Mouse (Mus musculus) intestine, postnatal 0 days (tissue): ENCODE data around the gene Ttn. TPM values are rescaled to one million over a fixed set of nuclear protein-coding genes. Genes with fewer than 3 reads are reported as not detected.

Experiments used
- ATAC-seq: fragments of 200-750 bp; cut with Nextera tagmentation; 2 replicates; pipeline ENCODE4 v1.8.0; 2017; ENCODE audit warnings: mild to moderate bottlenecking, moderate TSS enrichment, moderate library complexity
- H3K27ac ChIP-seq: fragments of 300-500 bp; sonication (generic); 2 replicates; pipeline ENCODE4 v1.5.1; 2014; ENCODE audit warnings: mild to moderate bottlenecking, low read depth, low read length, moderate library complexity
- H3K27me3 ChIP-seq: fragments of 300-500 bp; sonication (generic); replicated peaks from 2 replicates; pipeline ENCODE4 v1.6.1; 2014; ENCODE audit warnings: low read length, mixed read lengths; ENCODE audit not compliant: control insufficient read depth, insufficient read depth
- H3K36me3 ChIP-seq: fragments of 300-500 bp; sonication (generic); 2 replicates; pipeline ENCODE4 v1.6.1; 2014; ENCODE audit warnings: mild to moderate bottlenecking, moderate library complexity; ENCODE audit not compliant: control insufficient read depth, insufficient read depth
- H3K4me1 ChIP-seq: fragments of 300-500 bp; sonication (generic); replicated peaks from 2 replicates; pipeline ENCODE4 v1.6.1; 2014; ENCODE audit warnings: antibody characterized with exemption, low read length, mixed read lengths; ENCODE audit not compliant: control insufficient read depth, insufficient read depth
- H3K4me2 ChIP-seq: fragments of 300-500 bp; sonication (generic); replicated peaks from 2 replicates; pipeline ENCODE4 v1.6.1; 2014; ENCODE audit warnings: low read depth, mild to moderate bottlenecking, moderate library complexity
- H3K4me3 ChIP-seq: fragments of 300-500 bp; sonication (generic); 2 replicates; pipeline ENCODE4 v1.5.1; 2014; ENCODE audit warnings: low read depth, low read length
- H3K9ac ChIP-seq: fragments of 300-500 bp; sonication (generic); 2 replicates; pipeline ENCODE4 v1.6.1; 2014; ENCODE audit warnings: mild to moderate bottlenecking, low read depth, low read length
- H3K9me3 ChIP-seq: fragments of 300-500 bp; sonication (generic); 2 replicates; pipeline ENCODE4 v1.6.1; 2016; ENCODE audit warnings: mixed run types; ENCODE audit not compliant: control insufficient read depth
- CTCF ChIP-seq: sonication (generic); IDR thresholded peaks from 2 replicates; pipeline ENCODE4 v1.5.1; 2016; ENCODE audit warnings: low read depth, mild to moderate bottlenecking, control low read depth, antibody characterized with exemption, moderate library complexity
- WGBS: fragments of 180-500 bp; shearing (Covaris S2); extraction: QIAGEN DNeasy Blood & Tissue Kit; methylation state at CpG from one replicate; pipeline ENCODE4 v1.1.7; 2014; 5-methylcytosine and 5-hydroxymethylcytosine counted together
- polyA plus RNA-seq: library from polyadenylated mRNA; unstranded; fragments of >200 nt; fragmentation: Nextera tagmentation; extraction: Ambion mirVana; gene quantifications from 2 replicates; pipeline ENCODE4 v1.2.1, GENCODE M21; 2015

Ttn gene
- polyA plus RNA-seq, 1 experiment from 2014 or later = 0.01 TPM

DNA sequence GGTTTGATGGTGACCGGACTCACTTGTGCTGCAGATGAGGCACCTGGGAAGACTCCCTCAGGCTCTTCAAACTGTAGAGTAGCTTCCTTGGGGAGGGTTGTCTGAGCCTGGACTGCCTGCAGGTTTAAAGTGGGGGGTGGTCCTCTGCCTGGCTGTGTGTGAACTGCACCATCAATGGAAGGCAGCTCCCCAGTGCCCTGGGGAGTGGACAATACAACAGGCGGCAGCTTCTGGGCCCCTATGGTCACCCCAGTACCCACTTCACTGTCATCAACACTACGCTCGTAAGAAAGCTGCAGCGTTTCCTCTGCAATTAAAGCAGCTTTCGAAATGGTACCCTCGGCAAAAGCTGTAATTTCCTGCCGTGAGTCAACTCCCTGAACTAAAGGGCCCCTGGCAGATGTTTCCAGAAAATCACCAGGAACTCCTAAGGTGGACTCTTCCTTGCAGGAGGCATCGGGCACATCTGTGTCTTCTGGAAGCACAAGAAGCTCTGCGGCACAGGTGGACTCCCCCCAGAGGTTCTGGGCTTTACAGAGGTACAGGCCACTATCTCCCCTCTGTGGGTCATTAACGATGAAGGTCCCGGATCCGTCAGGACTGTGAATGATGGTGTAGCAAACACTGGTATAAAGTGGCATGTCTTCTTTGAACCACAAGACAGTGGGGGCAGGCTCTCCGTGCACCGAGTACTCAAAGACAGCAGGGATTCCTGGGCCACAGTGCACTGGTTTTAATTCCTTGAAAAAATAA lies 73.5 kb downstream of the Ttn start:
- TF ChIP-seq CTCF = no peak
- ATAC-seq = no peak
- H3K36me3 ChIP-seq = no peaks in the 10 kb centered on the region
- H3K27me3 ChIP-seq = no peaks in the 10 kb centered on the region
- 75% methylated on average over 15 of the region's 15 CpGs for WGBS
- H3K4me1 ChIP-seq = no peaks in the 10 kb centered on the region
- no peak overlapping the region for H3K27ac ChIP-seq
- H3K4me3 ChIP-seq = no peak overlapping the region
- no peak overlapping the region for H3K9ac ChIP-seq
- no peak overlapping the region for H3K4me2 ChIP-seq
- H3K9me3 ChIP-seq = no peaks in the 10 kb centered on the region

DNA sequence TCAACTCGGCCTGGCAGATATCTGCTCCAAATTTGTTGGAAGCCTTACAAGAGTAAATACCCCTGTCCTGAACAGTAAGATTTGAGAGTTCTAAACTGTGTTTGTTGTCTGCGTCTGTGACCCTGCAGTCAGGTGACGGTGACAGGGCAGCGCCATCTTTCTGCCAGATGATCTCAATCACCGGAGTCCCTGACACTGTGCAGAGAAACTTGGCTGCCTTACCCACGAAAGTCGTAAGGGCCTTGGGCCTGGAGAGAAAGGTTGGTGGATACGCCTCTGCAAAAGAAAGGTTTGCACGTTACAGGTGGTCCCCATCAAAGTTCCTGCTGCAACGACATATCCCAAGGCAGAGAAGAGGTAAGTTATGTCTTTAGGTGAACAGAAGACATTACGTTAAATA lies 79.0 kb downstream of the Ttn start:
- no peak for TF ChIP-seq CTCF
- WGBS = 86% methylated on average over 11 of the region's 11 CpGs
- no peak for ATAC-seq
- H3K4me2 ChIP-seq = no peak overlapping the region
- no peaks in the 10 kb centered on the region for H3K4me1 ChIP-seq
- H3K9ac ChIP-seq = no peak overlapping the region
- H3K27ac ChIP-seq = no peak overlapping the region
- H3K27me3 ChIP-seq = no peaks in the 10 kb centered on the region
- H3K4me3 ChIP-seq = no peak overlapping the region
- no peaks in the 10 kb centered on the region for H3K36me3 ChIP-seq
- no peaks in the 10 kb centered on the region for H3K9me3 ChIP-seq

DNA sequence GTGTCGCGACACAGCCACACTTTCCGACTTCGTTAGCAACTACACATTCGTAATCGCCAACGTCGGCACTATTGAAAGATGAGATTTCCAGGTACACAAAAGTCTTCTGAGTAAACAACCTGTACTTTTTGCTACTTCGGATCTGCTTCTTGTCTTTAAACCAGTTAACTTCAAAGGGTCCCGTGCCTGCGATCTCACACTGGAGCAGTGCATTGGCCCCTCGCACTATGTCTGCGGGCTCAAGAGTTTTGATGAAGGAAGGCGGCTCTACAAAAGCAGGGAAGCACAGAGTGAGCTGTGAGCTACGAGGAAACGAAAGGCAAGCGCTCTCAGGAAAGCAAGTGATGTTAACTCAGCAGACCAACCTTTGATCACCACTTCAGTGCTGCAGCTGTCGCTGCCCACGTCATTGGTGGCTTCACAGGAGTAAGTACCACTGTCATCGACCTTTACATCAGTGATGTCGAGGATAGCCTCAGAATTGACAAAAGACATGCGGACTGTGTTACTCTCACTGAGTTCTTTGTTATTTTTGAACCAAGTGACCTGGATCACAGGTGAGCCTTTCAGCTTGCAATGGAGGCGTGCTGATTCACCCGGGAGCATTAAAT lies 80.8 kb downstream of the Ttn start:
- no peaks in the 10 kb centered on the region for H3K4me1 ChIP-seq
- 83% methylated on average over 24 of the region's 24 CpGs for WGBS
- no peaks in the 10 kb centered on the region for H3K36me3 ChIP-seq
- TF ChIP-seq CTCF = no peak
- no peak for ATAC-seq
- H3K9ac ChIP-seq = no peak overlapping the region
- no peak overlapping the region for H3K4me3 ChIP-seq
- no peaks in the 10 kb centered on the region for H3K27me3 ChIP-seq
- no peak overlapping the region for H3K27ac ChIP-seq
- H3K9me3 ChIP-seq = no peaks in the 10 kb centered on the region
- no peak overlapping the region for H3K4me2 ChIP-seq

DNA sequence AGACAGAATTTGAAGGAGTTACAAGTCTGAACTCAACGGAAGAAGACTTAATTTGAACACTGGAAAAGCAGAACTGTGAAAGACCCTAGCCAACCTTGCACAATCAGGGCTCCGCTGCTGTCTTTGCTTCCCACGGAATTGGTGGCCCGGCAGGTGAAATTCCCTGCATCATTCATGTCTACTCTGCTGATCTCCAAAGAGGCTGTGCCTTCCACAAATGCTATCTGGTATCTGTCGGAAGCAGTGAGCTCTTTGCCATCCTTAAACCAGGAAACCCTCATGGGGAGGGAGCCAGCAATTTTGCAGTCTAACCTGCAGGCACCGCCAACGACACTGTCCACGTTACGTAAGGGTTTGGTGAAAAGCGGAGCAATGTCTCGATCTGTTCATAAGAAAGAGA lies 82.5 kb downstream of the Ttn start:
- H3K36me3 ChIP-seq = no peaks in the 10 kb centered on the region
- WGBS = 95% methylated on average over 11 of the region's 11 CpGs
- H3K4me1 ChIP-seq = no peaks in the 10 kb centered on the region
- no peak overlapping the region for H3K9ac ChIP-seq
- H3K27ac ChIP-seq = no peak overlapping the region
- H3K9me3 ChIP-seq = no peaks in the 10 kb centered on the region
- no peak for TF ChIP-seq CTCF
- H3K27me3 ChIP-seq = no peaks in the 10 kb centered on the region
- H3K4me3 ChIP-seq = no peak overlapping the region
- ATAC-seq = no peak
- no peak overlapping the region for H3K4me2 ChIP-seq

DNA sequence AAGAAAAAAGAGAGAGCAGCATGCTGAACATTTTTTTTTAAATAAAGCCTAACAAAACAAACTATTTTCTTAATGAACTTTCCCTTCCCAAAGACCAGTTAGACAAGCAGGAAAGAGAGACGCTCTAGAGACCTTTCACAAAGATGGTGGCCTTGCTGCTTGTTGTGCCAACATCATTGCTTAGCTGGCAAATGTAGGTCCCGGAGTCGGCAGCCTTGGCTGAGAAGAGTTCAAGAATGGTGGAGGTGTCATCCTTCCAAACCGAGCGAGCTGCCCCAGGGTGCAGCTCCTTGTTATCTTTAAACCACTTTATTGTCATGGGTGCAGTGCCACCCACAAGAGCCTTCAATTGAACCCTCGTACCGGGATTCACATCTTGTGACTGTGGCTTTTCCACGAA lies 85.4 kb downstream of the Ttn start:
- H3K4me1 ChIP-seq = no peaks in the 10 kb centered on the region
- no peaks in the 10 kb centered on the region for H3K36me3 ChIP-seq
- no peak overlapping the region for H3K9ac ChIP-seq
- ATAC-seq = no peak
- H3K27ac ChIP-seq = no peak overlapping the region
- no peak overlapping the region for H3K4me3 ChIP-seq
- H3K4me2 ChIP-seq = no peak overlapping the region
- 85% methylated on average over 8 of the region's 8 CpGs for WGBS
- H3K9me3 ChIP-seq = no peaks in the 10 kb centered on the region
- no peaks in the 10 kb centered on the region for H3K27me3 ChIP-seq
- no peak for TF ChIP-seq CTCF

DNA sequence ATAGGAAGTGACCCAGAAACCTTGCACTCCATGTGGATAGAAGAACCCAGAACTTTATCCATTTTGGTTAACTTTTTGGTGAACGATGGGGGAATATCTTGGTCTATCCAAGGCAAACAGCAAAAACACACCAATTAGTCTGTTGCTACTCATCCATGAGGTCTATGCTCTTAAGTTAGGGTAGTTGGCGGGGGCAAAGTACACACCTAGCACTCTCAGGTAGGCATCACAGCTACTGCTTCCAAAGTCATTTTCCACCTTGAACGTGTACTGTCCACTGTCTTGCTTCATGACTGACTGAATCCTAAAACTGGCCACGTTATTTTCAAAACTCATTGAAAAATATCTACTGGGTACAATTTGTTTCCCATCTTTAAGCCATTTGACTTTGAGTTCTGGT lies 87.0 kb downstream of the Ttn start:
- 93% methylated on average over 4 of the region's 4 CpGs for WGBS
- Histone ChIP-seq H3K4me2 (no peak overlapping the region), H3K9me3 (no peaks in the 10 kb centered on the region), H3K27ac (no peak overlapping the region), H3K4me1 (no peaks in the 10 kb centered on the region), H3K36me3 (no peaks in the 10 kb centered on the region), H3K4me3 (no peak overlapping the region), H3K27me3 (no peaks in the 10 kb centered on the region), H3K9ac (no peak overlapping the region)
- ATAC-seq = no peak
- no peak for TF ChIP-seq CTCF
